Mouse (Mus musculus): ENCODE measurements around the gene Itsn1.

DNA sequence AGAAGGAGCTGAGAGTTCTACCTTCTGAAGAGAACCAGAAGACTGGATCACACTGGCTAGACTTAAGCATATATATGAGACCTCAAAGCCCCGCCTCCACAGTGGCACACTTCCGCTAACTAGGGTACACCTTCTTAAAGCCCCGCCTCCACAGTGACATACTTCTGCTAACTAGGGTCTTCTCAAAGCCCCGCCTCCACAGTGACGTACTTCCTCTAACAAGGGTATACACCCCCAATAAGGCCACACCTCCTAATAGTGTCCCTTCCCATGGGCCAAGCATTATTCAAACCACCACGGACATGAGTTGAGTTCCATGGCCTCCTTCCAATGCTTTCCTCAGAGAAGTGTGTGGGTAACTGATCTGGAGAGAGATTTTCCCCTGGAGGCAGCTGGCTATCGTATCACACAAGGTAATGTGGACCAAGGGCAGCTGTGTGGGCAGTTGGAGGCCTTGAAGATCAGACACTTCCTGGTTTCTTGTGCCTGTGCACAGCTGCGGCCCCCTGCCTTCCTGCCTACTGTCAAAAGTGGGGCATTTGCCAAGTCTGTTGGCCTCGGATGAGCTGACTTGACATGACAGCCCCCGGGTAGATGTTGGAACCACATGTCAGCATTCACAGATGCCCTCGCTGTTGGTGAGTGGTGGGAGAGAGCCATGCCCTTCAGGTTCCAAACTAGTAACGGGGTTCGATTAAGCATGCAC lies 174.9 kb downstream of the Itsn1 start:
- TF ChIP-seq POLR2A (IDR thresholded peaks at IDR 0.05; ENCODE audit: insufficient read depth, low read depth, low read length) (no peak), CTCF (IDR thresholded peaks at IDR 0.05; ENCODE audit: insufficient read depth, low read depth, low read length) (no peak)
